Comparison of ENCODE assay signal across 8 mouse cellular contexts in genomic region chr9:62026600-62026999, GRCm38 (mm10). TPM values are rescaled to one million over a fixed set of nuclear protein-coding genes. Genes with fewer than 3 reads are reported as not detected.
DNase-seq lines count a peak whose midpoint lies in the region; ATAC-seq and TF ChIP-seq lines count a peak whose summit lies in the region.

Paqr5 (minus strand) TSS chr9:62026856.

- no peak for TF ChIP-seq RAD21 in MEL (IDR thresholded peaks at IDR 0.05; ENCODE audit: low read depth, low read length)

- H3K27me3 ChIP-seq in MEL (ENCODE audit: control insufficient read depth in 1 of 2, insufficient read depth in 2 of 2, low read length in 2 of 2) = peaks cover 4 to 16% of the 10 kb centered on the region in 2 experiments
- H3K27me3 ChIP-seq in heart, embryonic 11.5 days (ENCODE audit: control insufficient read depth, insufficient read depth, low read length) = peaks cover 35% of the 10 kb centered on the region
- H3K27me3 ChIP-seq in kidney, embryonic 15.5 days = peaks cover 29% of the 10 kb centered on the region

- under 1% methylated on average over 32 of the region's 32 CpGs for WGBS in heart, embryonic 11.5 days (ENCODE audit: insufficient replicate concordance)
- under 1% methylated on average over 32 of the region's 32 CpGs for WGBS in kidney, embryonic 15.5 days

- H3K9me3 ChIP-seq in MEL (replicated peaks; ENCODE audit: insufficient read depth, low read length) = no peaks in the 10 kb centered on the region
- no peaks in the 10 kb centered on the region for H3K9me3 ChIP-seq in heart, embryonic 11.5 days (replicated peaks; ENCODE audit: control insufficient read depth, low read length)
- no peaks in the 10 kb centered on the region for H3K9me3 ChIP-seq in kidney, embryonic 15.5 days (replicated peaks)

- H3K79me2 ChIP-seq in MEL (ENCODE audit: control insufficient read depth, insufficient read depth, low read length, poor library complexity) = no peaks in the 10 kb centered on the region

- H3K4me3 ChIP-seq in MEL (ENCODE audit: control insufficient read depth in 1 of 2, insufficient read depth in 1 of 2, low read depth in 2 of 2, low read length in 2 of 2) = peak within 1 kb of the TSS in 1 of 2 experiments; percentile 35; a peak in 2 of 4 replicates
- peak within 1 kb of the TSS; percentile 53 for H3K4me3 ChIP-seq in brown adipose tissue, adult 24 weeks (ENCODE audit: insufficient read depth, low read depth, low read length)
- peak within 1 kb of the TSS; percentile 55 for H3K4me3 ChIP-seq in heart, embryonic 11.5 days (ENCODE audit: low read depth, low read length)
- peak within 1 kb of the TSS; percentile 55 for H3K4me3 ChIP-seq in kidney, embryonic 15.5 days (replicated peaks)

- no peak within 1 kb of the TSS for H3K27ac ChIP-seq in MEL (ENCODE audit: control insufficient read depth, low read depth, low read length)
- H3K27ac ChIP-seq in brown adipose tissue, adult 24 weeks (replicated peaks; ENCODE audit: low read depth, low read length) = no peak within 1 kb of the TSS
- no peak within 1 kb of the TSS for H3K27ac ChIP-seq in heart, embryonic 11.5 days (ENCODE audit: low read depth, low read length)
- 0 out of 2 replicates have a peak within 1 kb of the TSS, but pooled peaks have one; percentile 32 for H3K27ac ChIP-seq in kidney, embryonic 15.5 days

- TF ChIP-seq POLR2A in MEL (IDR thresholded peaks at IDR 0.05; ENCODE audit: control insufficient read depth in 1 of 2, insufficient read depth in 1 of 2, low read depth in 1 of 2, low read length in 2 of 2, poor library complexity in 1 of 2) = no peak

- DNase-seq in MEL (ENCODE audit: low read depth, low spot score) = peak; percentile 38
- peak; percentile 61 for DNase-seq in lung, postnatal 14 days
- peak; percentile 55 for DNase-seq in retina, postnatal 1 day
- no peak for DNase-seq in frontal cortex, postnatal 25 days (ENCODE audit: low spot score in 2 of 2)
- DNase-seq in cerebellum, adult 8-10 months = no peak

- peak within 1 kb of the TSS; percentile 92 for H3K4me2 ChIP-seq in heart, embryonic 11.5 days
- peak within 1 kb of the TSS; percentile 91 for H3K4me2 ChIP-seq in kidney, embryonic 15.5 days

- no peak for ATAC-seq in heart, embryonic 11.5 days (replicated peaks; ENCODE audit: insufficient number of reproducible peaks, low FRiP score, low TSS enrichment)
- peak; percentile 86 for ATAC-seq in kidney, embryonic 15.5 days (replicated peaks; ENCODE audit: low FRiP score)

- no peaks in the 10 kb centered on the region; a peak in 1 of 4 replicates for H3K36me3 ChIP-seq in MEL (ENCODE audit: control insufficient read depth in 1 of 2, insufficient read depth in 2 of 2, low read length in 2 of 2)
- H3K36me3 ChIP-seq in heart, embryonic 11.5 days (ENCODE audit: control insufficient read depth, insufficient read depth, low read length) = no peaks in the 10 kb centered on the region
- no peaks in the 10 kb centered on the region for H3K36me3 ChIP-seq in kidney, embryonic 15.5 days

- TF ChIP-seq EP300 in MEL (IDR thresholded peaks at IDR 0.05; ENCODE audit: low read depth in 1 of 2, low read length in 2 of 2) = no peak

- no peak within 1 kb of the TSS for H3K9ac ChIP-seq in MEL (ENCODE audit: control insufficient read depth, low read depth, low read length, poor library complexity, severe bottlenecking)
- peak within 1 kb of the TSS; percentile 56 for H3K9ac ChIP-seq in heart, embryonic 11.5 days (ENCODE audit: low read depth, low read length)
- peak within 1 kb of the TSS; percentile 55 for H3K9ac ChIP-seq in kidney, embryonic 15.5 days

- no peak for TF ChIP-seq CTCF in MEL (IDR thresholded peaks at IDR 0.05 in 2 of 3, conservative IDR thresholded peaks at IDR 0.05 in 1 of 3; ENCODE audit: control insufficient read depth in 1 of 3, insufficient read depth in 1 of 3, low read depth in 2 of 3, low read length in 3 of 3, poor library complexity in 1 of 3, severe bottlenecking in 1 of 3)

- 0 out of 4 replicates have a peak, but pooled peaks cover 0 to 3% of the 10 kb centered on the region in 2 experiments for H3K4me1 ChIP-seq in MEL (ENCODE audit: control insufficient read depth in 1 of 2, insufficient read depth in 2 of 2, low read length in 2 of 2)
- no peaks in the 10 kb centered on the region for H3K4me1 ChIP-seq in brown adipose tissue, adult 24 weeks (ENCODE audit: control insufficient read depth, insufficient read depth, insufficient read length, low read length)
- H3K4me1 ChIP-seq in heart, embryonic 11.5 days (ENCODE audit: control insufficient read depth, insufficient read depth, low read length) = 0 out of 2 replicates have a peak, but pooled peaks cover 3% of the 10 kb centered on the region
- H3K4me1 ChIP-seq in kidney, embryonic 15.5 days = peaks cover 44% of the 10 kb centered on the region

TF ChIP-seq in MEL, 35 proteins besides CTCF, POLR2A, EP300 and RAD21:
- no peak for TF ChIP-seq CHD2 (IDR thresholded peaks at IDR 0.05; ENCODE audit: low read length)
- TF ChIP-seq RCOR1 (IDR thresholded peaks at IDR 0.05; ENCODE audit: low read depth, low read length) = no peak
- TF ChIP-seq MYC (IDR thresholded peaks at IDR 0.05; ENCODE audit: low read depth, low read length) = no peak
- no peak for TF ChIP-seq ZMIZ1 (IDR thresholded peaks at IDR 0.05; ENCODE audit: low read depth, low read length)
- no peak for TF ChIP-seq MYB (IDR thresholded peaks at IDR 0.05; ENCODE audit: low read depth, low read length)
- no peak for TF ChIP-seq KAT2A (conservative IDR thresholded peaks at IDR 0.05; ENCODE audit: low read depth, low read length)
- no peak for TF ChIP-seq MAFK (IDR thresholded peaks at IDR 0.05; ENCODE audit: borderline replicate concordance, low read depth, low read length)
- TF ChIP-seq CHD1 (IDR thresholded peaks at IDR 0.05; ENCODE audit: low read depth, low read length) = no peak
- TF ChIP-seq ZKSCAN1 (IDR thresholded peaks at IDR 0.05; ENCODE audit: low read depth, low read length) = no peak
- no peak for TF ChIP-seq ZNF384 (IDR thresholded peaks at IDR 0.05; ENCODE audit: low read depth, low read length)
- no peak for TF ChIP-seq ETS1 (IDR thresholded peaks at IDR 0.05; ENCODE audit: low read depth, low read length)
- TF ChIP-seq TAL1 (IDR thresholded peaks at IDR 0.05; ENCODE audit: low read length) = no peak
- no peak for TF ChIP-seq ELF1 (IDR thresholded peaks at IDR 0.05; ENCODE audit: low read depth, low read length)
- TF ChIP-seq MAX (IDR thresholded peaks at IDR 0.05; ENCODE audit: low read length) = no peak
- no peak for TF ChIP-seq TCF12 (IDR thresholded peaks at IDR 0.05; ENCODE audit: low read depth, low read length)
- no peak for TF ChIP-seq ZC3H11A (IDR thresholded peaks at IDR 0.05; ENCODE audit: low read depth, low read length)
- TF ChIP-seq POLR2AphosphoS2 (IDR thresholded peaks at IDR 0.05; ENCODE audit: low read length) = no peak
- no peak for TF ChIP-seq USF1 (IDR thresholded peaks at IDR 0.05; ENCODE audit: low read depth, low read length)
- no peak for TF ChIP-seq SIN3A (IDR thresholded peaks at IDR 0.05; ENCODE audit: low read length)

RNA-seq across cellular contexts. Expression of gene Paqr5, which starts in this region (rescaled TPM):
- not detected in 2 replicates for total RNA-seq in MEL (2012; rRNA removed)
- polyA plus RNA-seq in MEL (2012; ENCODE audit: insufficient read depth in 1 of 2, insufficient read length in 2 of 2, low read depth in 1 of 2, low replicate concordance in 2 of 2, missing spikeins in 1 of 2) = under 1 TPM in 1 of 2 experiments, not detected in 1; 0.04 TPM
- not detected in 2 replicates for polyA plus RNA-seq in brown adipose tissue, adult 24 weeks (2012; ENCODE audit: insufficient read depth, insufficient read length, missing spikeins)
- polyA plus RNA-seq in heart, embryonic 11.5 days (2014; fragmentation: Nextera tagmentation; extraction: Ambion mirVana) = 0.41 and 0.56 TPM in 2 replicates
- polyA plus RNA-seq in kidney, embryonic 15.5 days (2015; fragmentation: Nextera tagmentation; extraction: Ambion mirVana) = 26.8 and 28.8 TPM in 2 replicates

Comparison
In these comparisons a context has a peak if more than half of its experiments do, and no peak if none do; other contexts are left out.
1. RNA of gene Paqr5 (polyA plus RNA-seq): 26.8 to 28.8 TPM in kidney, embryonic 15.5 days; 0.41 to 0.56 TPM in heart, embryonic 11.5 days, 0.04 TPM in MEL and not detected in brown adipose tissue, adult 24 weeks; every median in the first group is over 10 times any median in the second.
2. Peak in DNase-seq in MEL; RNA of the gene not detected or under 1 TPM.
3. DNase-seq: peak in lung, postnatal 14 days (single experiment) and retina, postnatal 1 day (single experiment); none in frontal cortex, postnatal 25 days (0 of 2) and cerebellum, adult 8-10 months (single experiment).